Mouse (Mus musculus) intestine, embryonic 14.5 days (tissue): Measurements from ENCODE around the gene Slc46a3. TPM values are rescaled to one million over a fixed set of nuclear protein-coding genes. Genes with fewer than 3 reads are reported as not detected.

Source experiments
- ATAC-seq: fragments of 200-750 bp; cut with Nextera tagmentation; replicated peaks from 2 replicates; pipeline ENCODE4 v1.8.0; 2017; ENCODE audit warnings: low read depth, moderate number of reproducible peaks, moderate TSS enrichment, moderate library complexity; ENCODE audit not compliant: low FRiP score, low TSS enrichment
- DNase-seq: peaks from one replicate; pipeline ENCODE4 v3.0.0-alpha.2; 2018; ENCODE audit warnings: low spot score
- H3K27ac ChIP-seq: fragments of 300-500 bp; sonication (generic); 2 replicates; pipeline ENCODE4 v1.5.1; 2014; ENCODE audit warnings: low read depth, mild to moderate bottlenecking, control low read depth
- H3K27me3 ChIP-seq: fragments of 300-500 bp; sonication (generic); replicated peaks from 2 replicates; pipeline ENCODE4 v1.6.1; 2014; ENCODE audit warnings: low read length, control low read depth; ENCODE audit not compliant: control insufficient read depth, insufficient read depth
- H3K36me3 ChIP-seq: fragments of 300-500 bp; sonication (generic); 2 replicates; pipeline ENCODE4 v1.6.1; 2014; ENCODE audit warnings: low read length, control low read depth; ENCODE audit not compliant: control insufficient read depth, insufficient read depth
- H3K4me1 ChIP-seq: fragments of 300-500 bp; sonication (generic); replicated peaks from 2 replicates; pipeline ENCODE4 v1.6.1; 2014; ENCODE audit warnings: low read length, control low read depth, mixed read lengths; ENCODE audit not compliant: control insufficient read depth, insufficient read depth
- H3K4me2 ChIP-seq: fragments of 300-500 bp; sonication (generic); 2 replicates; pipeline ENCODE4 v1.6.1; 2014; ENCODE audit warnings: low read length
- H3K4me3 ChIP-seq: fragments of 300-500 bp; sonication (generic); 2 replicates; pipeline ENCODE4 v1.5.1; 2014; ENCODE audit warnings: low read depth, low read length, control low read depth, mixed read lengths
- H3K9ac ChIP-seq: fragments of 300-500 bp; sonication (generic); 2 replicates; pipeline ENCODE4 v1.6.1; 2014; ENCODE audit warnings: mild to moderate bottlenecking, low read length
- H3K9me3 ChIP-seq: fragments of 300-500 bp; sonication (generic); 2 replicates; pipeline ENCODE4 v1.6.1; 2016; ENCODE audit warnings: low read length, control low read depth; ENCODE audit not compliant: control insufficient read depth
- WGBS: fragments of 180-500 bp; shearing (Covaris S2); extraction: QIAGEN DNeasy Blood & Tissue Kit; methylation state at CpG from one replicate; pipeline ENCODE4 v1.1.7; 2014; 5-methylcytosine and 5-hydroxymethylcytosine counted together
- polyA plus RNA-seq: library from polyadenylated mRNA; unstranded; fragments of >200 nt; fragmentation: Nextera tagmentation; extraction: Ambion mirVana; gene quantifications from 2 replicates; pipeline ENCODE4 v1.2.1, GENCODE M21; 2014

Slc46a3 gene
- polyA plus RNA-seq, 1 experiment from 2014 or later, result 3.4 TPM

DNA sequence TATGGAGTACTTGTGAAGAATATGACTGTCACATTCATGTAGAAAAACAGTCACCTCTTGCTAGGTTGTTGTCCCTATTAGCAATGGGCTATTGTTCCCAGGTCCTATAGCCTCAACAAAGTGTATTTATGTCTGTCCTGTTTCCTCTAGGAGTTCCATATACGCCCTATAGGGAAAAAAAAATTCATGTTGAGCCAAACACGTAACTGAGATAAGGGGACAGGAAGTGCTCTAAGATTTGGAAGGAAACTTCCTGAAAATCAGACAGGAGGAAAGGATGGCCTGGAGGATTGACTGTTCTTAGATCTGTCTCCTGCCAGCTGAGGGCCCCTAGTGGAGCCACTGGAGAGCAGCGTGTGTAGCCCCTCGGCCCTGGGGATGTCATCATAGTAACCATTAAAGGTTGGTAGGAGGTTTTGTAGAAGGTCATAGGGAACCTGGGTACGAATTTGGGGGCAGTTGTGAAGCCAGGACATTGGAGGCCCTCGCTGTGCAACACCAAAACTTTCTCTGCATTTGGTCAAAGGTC lies 20.5 kb upstream of the Slc46a3 start:
- Histone ChIP-seq H3K27ac (no peak overlapping the region), H3K27me3 (no peaks in the 10 kb centered on the region), H3K4me2 (no peak overlapping the region), H3K4me1 (peaks cover 3% of the 10 kb centered on the region; the same call in 1 of the 2 replicates), H3K36me3 (no peaks in the 10 kb centered on the region), H3K4me3 (no peak overlapping the region), H3K9ac (no peak overlapping the region), H3K9me3 (no peaks in the 10 kb centered on the region)
- ATAC-seq (no peak), DNase-seq (no peak)
- 51% methylated on average over 6 of the region's 6 CpGs for WGBS

- no peak overlapping the region for H3K4me3 ChIP-seq
- peak; percentile 66 for DNase-seq
Observed at GRCm38 (mm10) chr5:147913241-147913842, 18.7 kb upstream of the Slc46a3 start.

GRCm38 (mm10) chr5:147911744-147912143 lies 17.1 kb upstream of the Slc46a3 start:
- H3K4me3 ChIP-seq, result no peak overlapping the region
- DNase-seq, result no peak
- H3K9me3 ChIP-seq, result no peaks in the 10 kb centered on the region
- peaks cover 3% of the 10 kb centered on the region; the same call in 1 of the 2 replicates for H3K4me1 ChIP-seq
- no peak for ATAC-seq
- no peak overlapping the region for H3K4me2 ChIP-seq
- WGBS, result 66% methylated on average over 5 of the region's 5 CpGs
- no peaks in the 10 kb centered on the region for H3K27me3 ChIP-seq
- no peaks in the 10 kb centered on the region for H3K36me3 ChIP-seq
- no peak overlapping the region for H3K27ac ChIP-seq
- H3K9ac ChIP-seq, result no peak overlapping the region

More at GRCm38 (mm10) chr5:147913241-147913842, 18.7 kb upstream of the Slc46a3 start:
- H3K27ac ChIP-seq, result no peak overlapping the region
- H3K4me2 ChIP-seq, result no peak overlapping the region
- no peaks in the 10 kb centered on the region for H3K27me3 ChIP-seq
- 25% methylated on average over 14 of the region's 14 CpGs for WGBS
- H3K36me3 ChIP-seq, result no peaks in the 10 kb centered on the region
- peak; percentile 69; the same call in 1 of the 2 replicates for ATAC-seq
- H3K9me3 ChIP-seq, result no peaks in the 10 kb centered on the region
- H3K4me1 ChIP-seq, result peaks cover 3% of the 10 kb centered on the region; the same call in 1 of the 2 replicates
- H3K9ac ChIP-seq, result no peak overlapping the region

GRCm38 (mm10) chr5:147910807-147911509 lies 16.3 kb upstream of the Slc46a3 start:
- Histone ChIP-seq H3K9me3 (no peaks in the 10 kb centered on the region), H3K36me3 (no peaks in the 10 kb centered on the region), H3K9ac (no peak overlapping the region), H3K4me2 (no peak overlapping the region), H3K27ac (no peak overlapping the region), H3K4me3 (no peak overlapping the region), H3K4me1 (peaks cover 3% of the 10 kb centered on the region; the same call in 1 of the 2 replicates), H3K27me3 (no peaks in the 10 kb centered on the region)
- 75% methylated on average over 12 of the region's 12 CpGs for WGBS
- no peak for DNase-seq
- no peak for ATAC-seq

- no peaks in the 10 kb centered on the region for H3K27me3 ChIP-seq
- H3K4me2 ChIP-seq, result no peak overlapping the region
- 82% methylated on average over 8 of the region's 8 CpGs for WGBS
- no peak for DNase-seq
- H3K9ac ChIP-seq, result no peak overlapping the region
- H3K4me1 ChIP-seq, result no peaks in the 10 kb centered on the region
- H3K27ac ChIP-seq, result no peak overlapping the region
- no peak for ATAC-seq
- H3K9me3 ChIP-seq, result no peaks in the 10 kb centered on the region
- H3K36me3 ChIP-seq, result no peaks in the 10 kb centered on the region
- H3K4me3 ChIP-seq, result no peak overlapping the region
Observed at GRCm38 (mm10) chr5:147907851-147908250, 13.2 kb upstream of the Slc46a3 start.

GRCm38 (mm10) chr5:147907144-147907543 lies 12.5 kb upstream of the Slc46a3 start:
- no peak overlapping the region for H3K9ac ChIP-seq
- ATAC-seq (no peak), DNase-seq (no peak)
- no peaks in the 10 kb centered on the region for H3K27me3 ChIP-seq
- no peak overlapping the region for H3K4me3 ChIP-seq
- H3K9me3 ChIP-seq, result no peaks in the 10 kb centered on the region
- H3K4me2 ChIP-seq, result no peak overlapping the region
- no peaks in the 10 kb centered on the region for H3K36me3 ChIP-seq
- no peak overlapping the region for H3K27ac ChIP-seq
- H3K4me1 ChIP-seq, result no peaks in the 10 kb centered on the region
- WGBS, result 51% methylated on average over 11 of the region's 11 CpGs

- Histone ChIP-seq H3K27me3 (no peaks in the 10 kb centered on the region), H3K36me3 (no peaks in the 10 kb centered on the region), H3K4me3 (no peak overlapping the region), H3K9ac (no peak overlapping the region), H3K27ac (no peak overlapping the region), H3K9me3 (no peaks in the 10 kb centered on the region), H3K4me2 (no peak overlapping the region), H3K4me1 (no peaks in the 10 kb centered on the region)
- DNase-seq, result no peak
- WGBS, result 87% methylated on average over 9 of the region's 9 CpGs
- no peak for ATAC-seq
Observed at GRCm38 (mm10) chr5:147903166-147903565, 8.6 kb upstream of the Slc46a3 start.

- Histone ChIP-seq H3K4me2 (no peak overlapping the region), H3K4me1 (no peaks in the 10 kb centered on the region), H3K4me3 (no peak overlapping the region), H3K9me3 (no peaks in the 10 kb centered on the region), H3K36me3 (no peaks in the 10 kb centered on the region), H3K27ac (no peak overlapping the region), H3K27me3 (no peaks in the 10 kb centered on the region), H3K9ac (no peak overlapping the region)
- ATAC-seq (no peak), DNase-seq (no peak)
- 73% methylated on average over 15 of the region's 15 CpGs for WGBS
Observed at GRCm38 (mm10) chr5:147902008-147902757, 7.6 kb upstream of the Slc46a3 start.
